Mouse (Mus musculus) R1 (cell line): Measurements from ENCODE around the gene Ss18l1.

Experiments
- DNase-seq: peaks from one replicate; pipeline ENCODE4 v3.0.0-alpha.2; 2018; ENCODE audit warnings: low read depth, low spot score

Ss18l1 gene

DNA sequence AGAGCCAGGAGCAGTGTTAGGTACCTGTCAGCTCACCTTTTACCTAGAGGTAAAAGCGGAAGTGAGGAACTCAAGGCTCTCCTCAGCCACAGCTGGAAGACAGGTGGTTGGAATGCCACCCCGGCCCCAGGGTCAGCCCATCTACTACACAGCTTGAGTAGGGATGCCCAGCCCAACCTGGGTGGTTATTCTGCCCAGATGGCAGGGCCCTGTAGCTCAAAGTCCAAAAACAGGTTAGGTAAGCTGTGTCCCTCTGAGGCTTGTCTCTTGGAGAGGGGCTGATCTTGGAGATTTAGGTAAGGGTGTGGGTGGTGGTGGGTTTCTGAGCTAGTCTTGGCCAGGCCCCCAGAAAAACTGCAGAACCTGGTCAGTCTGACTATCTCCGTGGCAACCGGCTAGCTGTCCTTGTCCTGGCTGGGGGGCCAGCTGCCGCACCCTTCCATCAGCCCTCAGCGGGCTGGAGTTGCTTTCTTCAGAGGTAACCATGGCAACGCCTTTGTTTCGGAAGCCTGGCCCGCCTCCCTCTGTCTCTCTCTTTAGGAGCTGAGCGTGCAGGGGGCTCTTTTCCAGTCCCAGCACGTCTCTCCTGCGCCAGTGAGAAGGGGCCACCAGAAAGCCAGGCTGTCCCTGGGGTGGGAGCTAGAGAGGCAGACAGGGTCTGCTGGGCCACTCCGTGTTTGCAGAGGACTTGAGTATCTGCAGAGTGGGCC is 75.3 kb downstream of the Ss18l1 start:
- peak; percentile 83 for DNase-seq

- DNase-seq: peak; percentile 100
Measured at GRCm38 (mm10) chr2:180118661-180119438, 76.5 kb downstream of the Ss18l1 start, which contains the start of gene Osbpl2. Gene Osbpl2 (plus strand): TSS chr2:180119306.
